Mouse (Mus musculus) hindbrain, postnatal 0 days (tissue): ENCODE results near the gene Scd4. TPM values are rescaled to one million over a fixed set of nuclear protein-coding genes. Genes with fewer than 3 reads are reported as not detected.
A peak's percentile ranks its signal among the peaks of the same experiment; 100 is the strongest.

ENCODE experiments used
- ATAC-seq: fragments of 200-750 bp; cut with Nextera tagmentation; 2 replicates; pipeline ENCODE4 v1.8.0; 2017; ENCODE audit warnings: mild to moderate bottlenecking, moderate TSS enrichment, moderate library complexity
- DNase-seq: peaks from one replicate; pipeline ENCODE4 v3.0.0-alpha.2; 2015; ENCODE audit warnings: low spot score
- H3K27ac ChIP-seq: fragments of 300-500 bp; sonication (generic); 2 replicates; pipeline ENCODE4 v1.5.1; 2014; ENCODE audit warnings: mild to moderate bottlenecking
- H3K27me3 ChIP-seq: fragments of 300-500 bp; sonication (generic); 2 replicates; pipeline ENCODE4 v1.6.1; 2014; ENCODE audit warnings: low read length, mixed read lengths; ENCODE audit not compliant: insufficient read depth
- H3K36me3 ChIP-seq: fragments of 300-500 bp; sonication (generic); 2 replicates; pipeline ENCODE4 v1.6.1; 2014; ENCODE audit warnings: low read length, mixed read lengths; ENCODE audit not compliant: insufficient read depth
- H3K4me1 ChIP-seq: fragments of 300-500 bp; sonication (generic); 2 replicates; pipeline ENCODE4 v1.6.1; 2014; ENCODE audit warnings: antibody characterized with exemption, low read length, mixed read lengths; ENCODE audit not compliant: insufficient read depth
- H3K4me2 ChIP-seq: fragments of 300-500 bp; sonication (generic); 2 replicates; pipeline ENCODE4 v1.6.1; 2014; ENCODE audit warnings: low read depth, mild to moderate bottlenecking, low read length, moderate library complexity, mixed read lengths
- H3K4me3 ChIP-seq: fragments of 300-500 bp; sonication (generic); 2 replicates; pipeline ENCODE4 v1.5.1; 2014; ENCODE audit warnings: low read length
- H3K9ac ChIP-seq: fragments of 300-500 bp; sonication (generic); replicated peaks from 2 replicates; pipeline ENCODE4 v1.6.1; 2014; ENCODE audit warnings: mild to moderate bottlenecking, low read length, moderate library complexity, mixed read lengths
- H3K9me3 ChIP-seq: fragments of 300-500 bp; sonication (generic); 2 replicates; pipeline ENCODE4 v1.6.1; 2016; ENCODE audit warnings: low read length, mixed read lengths
- CTCF ChIP-seq: IDR thresholded peaks from 2 replicates; pipeline ENCODE4 v1.5.1; 2016; ENCODE audit warnings: antibody characterized with exemption, control low read depth, low read depth
- WGBS: fragments of 180-500 bp; shearing (Covaris S2); extraction: QIAGEN DNeasy Blood & Tissue Kit; methylation state at CpG from one replicate; pipeline ENCODE4 v1.1.7; 2014; 5-methylcytosine and 5-hydroxymethylcytosine counted together
- polyA plus RNA-seq: library from polyadenylated mRNA; unstranded; fragments of >200 nt; fragmentation: Nextera tagmentation; extraction: Ambion mirVana; gene quantifications from 2 replicates; pipeline ENCODE4 v1.2.1, GENCODE M21; 2015
- total RNA-seq: library from RNA; depleted of rRNA; stranded (reverse); fragments of >200 nt; gene quantifications from 2 replicates; pipeline ENCODE4 v1.2.3, GENCODE M21; 2014

Gene Scd4
- total and polyA plus RNA-seq, 2 experiments from 2014 or later, result 0.09 to 0.84 TPM

DNA sequence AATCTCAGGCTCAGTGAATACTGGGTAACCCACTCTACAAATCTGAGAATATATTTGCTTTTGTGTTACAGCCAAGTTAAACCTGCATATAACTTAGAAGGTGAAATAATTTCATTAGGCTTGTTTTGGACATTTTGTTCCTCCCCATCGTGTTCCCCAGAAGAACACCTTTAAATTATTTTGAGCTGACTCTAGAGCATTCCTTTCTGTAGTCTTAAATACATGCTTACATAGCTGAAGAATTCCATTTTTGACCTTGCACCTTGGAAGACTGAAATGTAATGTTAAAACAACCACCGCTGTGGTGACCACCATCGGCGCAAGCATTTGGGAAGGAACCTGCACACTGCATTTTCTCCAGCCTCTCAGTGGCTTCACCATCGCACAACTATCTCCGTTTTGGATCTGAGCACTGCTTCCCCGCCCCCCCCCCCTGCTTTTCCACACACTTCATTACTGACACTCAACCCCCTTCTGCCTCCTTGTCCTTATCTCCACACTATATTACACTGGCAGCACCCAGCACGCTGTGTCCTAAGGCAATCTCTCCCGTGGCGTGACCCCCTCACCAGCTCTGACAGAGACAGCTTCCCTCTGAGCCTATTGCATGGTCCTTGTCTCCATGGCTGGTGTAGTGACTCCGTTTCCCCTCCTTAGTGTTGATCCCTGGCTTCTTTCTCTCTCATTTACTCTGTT, 45.3 kb upstream of the Scd4 start:
- ATAC-seq (no peak), DNase-seq (no peak)
- H3K27ac ChIP-seq, result no peak overlapping the region
- H3K4me1 ChIP-seq, result peaks cover 28% of the 10 kb centered on the region
- no peak overlapping the region for H3K4me3 ChIP-seq
- TF ChIP-seq CTCF, result no peak
- H3K9me3 ChIP-seq, result no peaks in the 10 kb centered on the region
- WGBS, result 82% methylated on average over 11 of the region's 11 CpGs
- H3K9ac ChIP-seq, result no peak overlapping the region
- H3K36me3 ChIP-seq, result no peaks in the 10 kb centered on the region
- no peak overlapping the region for H3K4me2 ChIP-seq
- no peaks in the 10 kb centered on the region for H3K27me3 ChIP-seq

GRCm38 (mm10) chr19:44292083-44292482, 40.8 kb upstream of the Scd4 start:
- Histone ChIP-seq H3K4me1 (peaks cover 19% of the 10 kb centered on the region), H3K27me3 (no peaks in the 10 kb centered on the region), H3K4me2 (no peak overlapping the region), H3K36me3 (no peaks in the 10 kb centered on the region), H3K9me3 (no peaks in the 10 kb centered on the region), H3K27ac (peak overlapping the region; percentile 97), H3K4me3 (no peak overlapping the region), H3K9ac (peak overlapping the region; percentile 17; the same call in 1 of the 2 replicates)
- TF ChIP-seq CTCF, result no peak
- DNase-seq, result no peak
- 77% methylated on average over 2 of the region's 2 CpGs for WGBS
- no peak for ATAC-seq

- no peak for ATAC-seq
- Histone ChIP-seq H3K9me3 (no peaks in the 10 kb centered on the region), H3K27ac (peak overlapping the region; percentile 97), H3K4me1 (peaks cover 22% of the 10 kb centered on the region), H3K4me2 (peak overlapping the region; percentile 100), H3K9ac (peak overlapping the region; percentile 17; the same call in 1 of the 2 replicates), H3K4me3 (peak overlapping the region; percentile 95), H3K36me3 (no peaks in the 10 kb centered on the region), H3K27me3 (no peaks in the 10 kb centered on the region)
- no peak for TF ChIP-seq CTCF
- DNase-seq, result no peak
- 39% methylated on average over 3 of the region's 3 CpGs for WGBS
Measured at GRCm38 (mm10) chr19:44292483-44292882, 40.4 kb upstream of the Scd4 start.

- Histone ChIP-seq H3K36me3 (no peaks in the 10 kb centered on the region; the same call in 1 of the 2 replicates), H3K4me1 (peaks cover 29% of the 10 kb centered on the region), H3K9ac (peak within 1 kb of the TSS; percentile 96), H3K27ac (peak within 1 kb of the TSS; percentile 97), H3K9me3 (no peaks in the 10 kb centered on the region), H3K4me3 (peak within 1 kb of the TSS; percentile 95), H3K4me2 (peak within 1 kb of the TSS; percentile 100), H3K27me3 (no peaks in the 10 kb centered on the region)
- TF ChIP-seq CTCF, result no peak
- ATAC-seq (no peak; the same call in 1 of the 2 replicates), DNase-seq (no peak)
- 2% methylated on average over 21 of the region's 21 CpGs for WGBS
Measured at GRCm38 (mm10) chr19:44292941-44293768, 39.7 kb upstream of the Scd4 start, which contains the start of gene Scd2. Scd2 (plus strand) TSS chr19:44293674.

- TF ChIP-seq CTCF, result peak; percentile 1; the same call in 1 of the 2 replicates
- ATAC-seq, result peak; percentile 97
Measured at GRCm38 (mm10) chr19:44293769-44294551, 38.9 kb upstream of the Scd4 start.

DNA sequence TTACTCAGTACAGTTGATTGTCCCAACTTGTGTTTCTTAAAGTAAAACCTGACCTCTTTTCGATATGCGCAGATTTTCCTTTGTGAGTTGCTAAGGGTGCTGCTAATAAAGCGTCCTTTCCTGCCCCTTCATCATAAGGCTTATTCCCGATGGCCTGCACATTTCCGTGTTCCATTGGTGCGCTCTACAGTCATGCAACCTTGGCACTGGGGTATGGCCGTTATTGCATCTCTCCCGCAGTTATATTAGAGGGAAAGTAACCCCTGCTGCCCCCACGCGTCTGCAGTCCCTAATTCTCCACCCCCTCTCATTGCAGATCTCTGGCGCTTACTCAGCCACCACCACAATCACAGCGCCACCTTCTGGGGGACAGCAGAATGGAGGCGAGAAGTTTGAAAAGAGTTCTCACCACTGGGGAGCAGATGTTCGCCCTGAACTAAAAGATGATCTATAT, 38.3 kb upstream of the Scd4 start:
- H3K4me3 ChIP-seq, result peak overlapping the region; percentile 95
- H3K27me3 ChIP-seq, result no peaks in the 10 kb centered on the region
- peaks cover 5% of the 10 kb centered on the region; the same call in 1 of the 2 replicates for H3K36me3 ChIP-seq
- H3K4me1 ChIP-seq, result peaks cover 39% of the 10 kb centered on the region
- peak; percentile 94 for DNase-seq
- H3K27ac ChIP-seq, result peak overlapping the region; percentile 97
- peak overlapping the region; percentile 100 for H3K4me2 ChIP-seq
- TF ChIP-seq CTCF, result peak; percentile 99
- ATAC-seq, result peak; percentile 61
- H3K9ac ChIP-seq, result peak overlapping the region; percentile 96
- under 1% methylated on average over 14 of the region's 14 CpGs for WGBS
- no peaks in the 10 kb centered on the region for H3K9me3 ChIP-seq

More at GRCm38 (mm10) chr19:44293769-44294551, 38.9 kb upstream of the Scd4 start:
- no peaks in the 10 kb centered on the region for H3K27me3 ChIP-seq
- peak overlapping the region; percentile 96 for H3K9ac ChIP-seq
- no peaks in the 10 kb centered on the region for H3K9me3 ChIP-seq
- H3K36me3 ChIP-seq, result peaks cover 5% of the 10 kb centered on the region; the same call in 1 of the 2 replicates
- peak; percentile 98 for DNase-seq
- H3K27ac ChIP-seq, result peak overlapping the region; percentile 97
- peaks cover 36% of the 10 kb centered on the region for H3K4me1 ChIP-seq
- peak overlapping the region; percentile 95 for H3K4me3 ChIP-seq
- under 1% methylated on average over 31 of the region's 31 CpGs for WGBS
- peak overlapping the region; percentile 100 for H3K4me2 ChIP-seq
